Mouse (Mus musculus): ENCODE results near the gene Apbb2. TPM values are rescaled to one million over a fixed set of nuclear protein-coding genes. Genes with fewer than 3 reads are reported as not detected.
A peak's percentile ranks its signal among the peaks of the same experiment; 100 is the strongest.

Apbb2 gene
- polyA plus RNA-seq, 1 experiment from 2014 or later: 5.6 TPM

DNA sequence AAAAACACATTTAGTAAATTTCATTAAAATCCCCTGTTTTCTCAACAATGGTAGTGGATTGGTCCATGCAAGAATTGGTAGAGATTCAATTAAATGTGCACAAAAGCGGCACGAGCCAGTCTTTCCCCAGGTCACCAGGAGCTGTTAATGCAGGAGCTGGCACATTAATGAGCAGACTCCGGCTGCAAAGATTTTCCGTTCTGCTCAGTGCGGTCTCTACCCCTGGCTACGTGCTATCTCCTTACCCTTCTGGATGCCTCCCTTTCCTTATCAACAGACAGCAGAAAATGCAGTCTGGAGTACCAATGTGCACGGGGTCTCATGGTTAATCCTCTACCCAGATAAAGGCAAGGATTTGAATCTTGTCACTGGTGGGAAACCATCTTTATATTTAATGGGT lies 9.2 kb upstream of the Apbb2 start:
- Histone ChIP-seq H3K9me3 (ENCODE audit: low read length) (no peaks in the 10 kb centered on the region), H3K27me3 (ENCODE audit: insufficient read depth, low read length) (no peaks in the 10 kb centered on the region), H3K4me3 (ENCODE audit: low read depth, low read length) (no peak overlapping the region), H3K4me1 (ENCODE audit: insufficient read depth) (no peaks in the 10 kb centered on the region), H3K27ac (ENCODE audit: low read depth) (no peak overlapping the region), H3K4me2 (ENCODE audit: low read depth, low read length) (no peak overlapping the region), H3K9ac (replicated peaks) (no peak overlapping the region), H3K36me3 (replicated peaks; ENCODE audit: insufficient read depth, low read length) (no peaks in the 10 kb centered on the region)
- TF ChIP-seq CTCF (IDR thresholded peaks at IDR 0.05; ENCODE audit: low read depth): no peak
- TF ChIP-seq EP300 (IDR thresholded peaks at IDR 0.05; ENCODE audit: low read depth): no peak
- ATAC-seq (no peak), DNase-seq (no peak)
- 44% methylated on average over 7 of the region's 7 CpGs for WGBS (ENCODE audit: insufficient replicate concordance)

DNA sequence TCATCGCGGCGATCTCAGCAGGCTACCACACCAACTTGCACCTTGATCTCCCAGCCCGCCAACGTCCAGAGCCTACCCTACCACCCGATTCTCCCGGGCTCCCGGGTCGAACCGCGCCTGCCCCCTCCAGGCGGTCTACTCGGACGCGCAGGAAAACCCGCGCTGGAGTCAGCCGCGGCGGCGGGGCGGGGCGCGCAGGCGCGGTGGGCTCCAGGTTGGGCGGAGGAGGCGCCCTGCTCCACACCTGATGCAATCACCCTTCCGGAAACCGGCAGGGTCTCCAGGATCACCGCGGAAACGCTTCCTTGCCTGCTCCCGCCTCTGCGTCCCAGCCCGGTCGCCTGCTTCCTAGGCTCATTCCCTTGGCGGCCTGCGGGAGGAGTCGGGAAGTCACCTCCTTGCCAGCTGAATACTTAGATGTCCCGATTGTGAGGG lies 1.6 kb upstream of the Apbb2 start:
- H3K4me1 ChIP-seq (ENCODE audit: insufficient read depth): peaks cover 3% of the 10 kb centered on the region
- peak overlapping the region; percentile 13 for H3K9ac ChIP-seq (replicated peaks)
- ATAC-seq: peak; percentile 70
- H3K27ac ChIP-seq (ENCODE audit: low read depth): peak overlapping the region; percentile 13
- peak; percentile 86 for DNase-seq
- no peaks in the 10 kb centered on the region for H3K9me3 ChIP-seq (ENCODE audit: low read length)
- H3K4me3 ChIP-seq (ENCODE audit: low read depth, low read length): peak overlapping the region; percentile 45
- peaks cover 4% of the 10 kb centered on the region; the same call in 1 of the 2 replicates for H3K27me3 ChIP-seq (ENCODE audit: insufficient read depth, low read length)
- H3K4me2 ChIP-seq (ENCODE audit: low read depth, low read length): peak overlapping the region; percentile 72
- TF ChIP-seq EP300 (IDR thresholded peaks at IDR 0.05; ENCODE audit: low read depth): no peak
- peak; percentile 59 for TF ChIP-seq CTCF (IDR thresholded peaks at IDR 0.05; ENCODE audit: low read depth)
- WGBS (ENCODE audit: insufficient replicate concordance): under 1% methylated on average over 41 of the region's 41 CpGs
- H3K36me3 ChIP-seq (replicated peaks; ENCODE audit: insufficient read depth, low read length): no peaks in the 10 kb centered on the region

DNA sequence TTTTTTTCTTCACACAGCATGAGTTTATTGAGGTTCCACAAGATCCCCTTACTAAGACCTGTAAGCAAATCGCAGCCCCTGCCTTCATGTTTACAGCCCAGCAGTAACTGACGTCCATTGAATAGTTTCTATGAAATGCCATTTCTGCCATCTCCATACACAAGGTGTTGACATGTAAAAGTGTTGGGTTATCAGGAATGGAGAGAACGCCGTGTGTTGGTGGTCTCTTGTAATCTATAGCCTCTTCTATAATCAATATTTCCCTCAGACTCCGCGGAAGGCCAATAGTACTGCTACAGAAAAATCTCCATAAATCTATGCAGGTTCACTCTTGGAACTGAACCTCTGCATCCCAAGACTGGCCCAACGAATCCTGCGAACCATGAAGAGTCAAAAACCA lies 1.1 kb upstream of the Apbb2 start:
- Histone ChIP-seq H3K36me3 (replicated peaks; ENCODE audit: insufficient read depth, low read length) (no peaks in the 10 kb centered on the region), H3K27ac (ENCODE audit: low read depth) (no peak overlapping the region), H3K4me3 (ENCODE audit: low read depth, low read length) (peak overlapping the region; percentile 45), H3K9me3 (ENCODE audit: low read length) (no peaks in the 10 kb centered on the region), H3K9ac (replicated peaks) (peak overlapping the region; percentile 13; the same call in 1 of the 2 replicates), H3K4me1 (ENCODE audit: insufficient read depth) (peaks cover 3% of the 10 kb centered on the region), H3K4me2 (ENCODE audit: low read depth, low read length) (peak overlapping the region; percentile 72), H3K27me3 (ENCODE audit: insufficient read depth, low read length) (peaks cover 4% of the 10 kb centered on the region; the same call in 1 of the 2 replicates)
- ATAC-seq: no peak
- no peak for TF ChIP-seq EP300 (IDR thresholded peaks at IDR 0.05; ENCODE audit: low read depth)
- no peak for TF ChIP-seq CTCF (IDR thresholded peaks at IDR 0.05; ENCODE audit: low read depth)
- 32% methylated on average over 8 of the region's 8 CpGs for WGBS (ENCODE audit: insufficient replicate concordance)
- no peak for DNase-seq

DNA sequence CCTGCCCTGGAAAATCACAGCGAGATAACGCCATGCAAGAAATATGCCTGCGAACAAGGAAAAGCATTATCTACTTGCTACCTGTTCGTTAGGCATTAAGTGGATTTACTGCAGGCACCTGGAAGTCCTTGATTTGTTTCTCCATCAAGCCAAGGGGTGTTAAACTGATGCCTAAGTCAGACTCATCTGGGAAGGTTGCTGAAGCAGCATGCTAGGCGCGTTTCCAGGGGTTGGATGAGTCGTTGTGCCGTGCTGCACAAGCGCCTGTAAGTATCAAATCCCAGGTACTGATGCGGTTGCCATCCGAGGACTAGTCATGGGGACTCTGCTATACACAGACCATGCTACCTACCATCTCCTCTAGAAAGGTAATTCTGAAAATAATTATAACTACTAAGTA lies 611 bp upstream of the Apbb2 start:
- Histone ChIP-seq H3K4me3 (ENCODE audit: low read depth, low read length) (peak overlapping the region; percentile 63; the same call in 1 of the 2 replicates), H3K4me1 (ENCODE audit: insufficient read depth) (peaks cover 3% of the 10 kb centered on the region), H3K4me2 (ENCODE audit: low read depth, low read length) (peak overlapping the region; percentile 73), H3K9me3 (ENCODE audit: low read length) (no peaks in the 10 kb centered on the region), H3K36me3 (replicated peaks; ENCODE audit: insufficient read depth, low read length) (no peaks in the 10 kb centered on the region), H3K27me3 (ENCODE audit: insufficient read depth, low read length) (peaks cover 4% of the 10 kb centered on the region; the same call in 1 of the 2 replicates), H3K27ac (ENCODE audit: low read depth) (no peak overlapping the region), H3K9ac (replicated peaks) (no peak overlapping the region)
- no peak for ATAC-seq
- 29% methylated on average over 11 of the region's 11 CpGs for WGBS (ENCODE audit: insufficient replicate concordance)
- no peak for TF ChIP-seq CTCF (IDR thresholded peaks at IDR 0.05; ENCODE audit: low read depth)
- TF ChIP-seq EP300 (IDR thresholded peaks at IDR 0.05; ENCODE audit: low read depth): no peak
- DNase-seq: no peak

DNA sequence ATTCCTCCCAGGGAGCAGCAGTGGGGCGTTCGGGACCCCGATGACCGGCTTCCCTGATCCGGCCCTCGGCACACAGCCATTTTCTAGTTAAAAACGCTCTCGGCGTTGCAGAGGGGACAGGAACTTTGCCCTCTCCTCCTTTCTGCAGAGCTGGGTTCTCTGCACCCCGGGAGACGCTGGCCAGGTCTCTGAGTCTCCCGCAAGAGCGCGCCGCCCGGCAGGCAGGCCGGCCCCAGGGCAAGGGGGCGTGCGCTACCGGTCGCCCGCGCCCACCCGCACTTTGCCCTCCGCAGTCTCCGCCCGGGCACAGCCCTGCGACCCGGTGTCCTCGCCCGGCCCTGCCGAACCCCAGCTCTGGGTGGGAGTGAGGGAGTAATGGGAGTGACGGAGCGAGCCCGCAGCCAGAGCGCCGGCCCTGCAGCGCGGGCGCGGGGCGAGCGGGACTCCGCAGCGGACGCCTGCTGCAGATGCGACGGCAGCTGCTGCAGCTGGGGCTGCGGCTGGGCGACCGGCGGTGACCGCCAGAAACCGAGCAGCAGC lies 593 bp downstream of the Apbb2 start:
- peak; percentile 65 for DNase-seq
- H3K4me3 ChIP-seq (ENCODE audit: low read depth, low read length): peak overlapping the region; percentile 63
- WGBS (ENCODE audit: insufficient replicate concordance): 3% methylated on average over 40 of the region's 54 CpGs

DNA sequence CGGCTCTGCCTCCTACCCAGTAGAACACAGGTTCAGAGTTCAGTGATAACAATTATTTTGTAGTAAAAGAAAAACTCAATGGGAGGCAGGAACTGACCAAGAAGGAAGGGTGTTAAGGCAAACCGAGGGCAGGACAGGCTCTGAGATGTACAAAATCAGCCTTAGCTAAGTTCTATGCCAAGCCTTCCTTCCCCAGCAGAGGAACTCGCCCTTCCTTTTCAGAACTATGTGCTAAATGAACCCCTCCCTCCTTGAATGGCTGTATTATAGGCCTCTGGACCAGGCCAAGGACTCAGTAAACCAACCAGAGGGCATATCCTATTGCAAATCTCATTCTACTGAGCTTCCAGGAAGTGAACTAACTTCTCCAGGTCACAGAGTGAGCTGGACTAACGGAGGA lies 3.6 kb downstream of the Apbb2 start:
- DNase-seq (no peak), ATAC-seq (no peak)
- Histone ChIP-seq H3K27ac (ENCODE audit: low read depth) (no peak overlapping the region), H3K4me1 (ENCODE audit: insufficient read depth) (peaks cover 6% of the 10 kb centered on the region), H3K9me3 (ENCODE audit: low read length) (no peaks in the 10 kb centered on the region), H3K9ac (replicated peaks) (no peak overlapping the region), H3K4me3 (ENCODE audit: low read depth, low read length) (no peak overlapping the region), H3K36me3 (replicated peaks; ENCODE audit: insufficient read depth, low read length) (no peaks in the 10 kb centered on the region), H3K4me2 (ENCODE audit: low read depth, low read length) (no peak overlapping the region), H3K27me3 (ENCODE audit: insufficient read depth, low read length) (peaks cover 4% of the 10 kb centered on the region; the same call in 1 of the 2 replicates)
- peak; percentile 5; the same call in 1 of the 2 replicates for TF ChIP-seq EP300 (IDR thresholded peaks at IDR 0.05; ENCODE audit: low read depth)
- TF ChIP-seq CTCF (IDR thresholded peaks at IDR 0.05; ENCODE audit: low read depth): no peak
- 50% methylated on average over 4 of the region's 4 CpGs for WGBS (ENCODE audit: insufficient replicate concordance)

More for the DNA sequence above, 593 bp downstream of the Apbb2 start:
- TF ChIP-seq CTCF (IDR thresholded peaks at IDR 0.05; ENCODE audit: low read depth) (no peak), EP300 (IDR thresholded peaks at IDR 0.05; ENCODE audit: low read depth) (no peak)
- peak overlapping the region; percentile 85 for H3K27ac ChIP-seq (ENCODE audit: low read depth)
- H3K36me3 ChIP-seq (replicated peaks; ENCODE audit: insufficient read depth, low read length): no peaks in the 10 kb centered on the region
- H3K4me1 ChIP-seq (ENCODE audit: insufficient read depth): peaks cover 6% of the 10 kb centered on the region
- H3K27me3 ChIP-seq (ENCODE audit: insufficient read depth, low read length): peaks cover 4% of the 10 kb centered on the region; the same call in 1 of the 2 replicates
- H3K9me3 ChIP-seq (ENCODE audit: low read length): no peaks in the 10 kb centered on the region
- H3K9ac ChIP-seq (replicated peaks): peak overlapping the region; percentile 71
- ATAC-seq: peak; percentile 51
- peak overlapping the region; percentile 73 for H3K4me2 ChIP-seq (ENCODE audit: low read depth, low read length)

Data from liver, postnatal 0 days (tissue).